Mouse (Mus musculus) gastrocnemius, postnatal 36 days (tissue): ENCODE data around the gene Creb3l1. TPM values are rescaled to one million over a fixed set of nuclear protein-coding genes. Genes with fewer than 3 reads are reported as not detected.

Experiments
- microRNA-seq, 2 experiments: library from miRNA; unstranded; fragments of <30 nt; microRNA quantifications; one replicate each; pipeline ENCODE4 v1.2.0; 2021
- total RNA-seq, 2 experiments: library from RNA; stranded (reverse); gene quantifications; 2 replicates each; pipeline ENCODE4 v1.2.3; 2021

Gene Creb3l1
- total RNA-seq, 2 experiments from 2014 or later: 3.9 to 5.7 TPM

Small RNA genes lying within 50 kb of the gene (microRNA-seq; reads per million reads assigned to microRNA genes)
- gene Mir6999: 0 reads per million in 2 experiments

Other genes starting within 250 kb of the Creb3l1 start
- not detected for gene Chrm4, start 97.3 kb downstream of the Creb3l1 start, total RNA-seq
- gene Mdk, start 92.2 kb downstream of the Creb3l1 start, total RNA-seq: 1 to 10 TPM; 1.4 to 4.3 TPM
- not detected for gene Gm9821, start 78.8 kb downstream of the Creb3l1 start, total RNA-seq
- 10 to 100 TPM; 28.1 to 35.5 TPM for gene Dgkz, start 48.6 kb downstream of the Creb3l1 start, total RNA-seq
- gene Phf21a, start 68.6 kb upstream of the Creb3l1 start, total RNA-seq: 10 to 100 TPM; 22.5 to 23.6 TPM